Mouse (Mus musculus): ENCODE measurements at regions not wholly inside any gene's neighbourhood (a gene's known extent, or its start where the extent isn't known, plus 50 kb on each side); places are given as distances from the start of the nearest gene placed in this dataset.

- no peak for TF ChIP-seq CTCF (IDR thresholded peaks at IDR 0.05; ENCODE audit: borderline replicate concordance, extremely low read depth, insufficient read depth, insufficient read length)
- TF ChIP-seq POLR2A (IDR thresholded peaks at IDR 0.05; ENCODE audit: borderline replicate concordance, extremely low read depth, insufficient read depth, insufficient read length, poor library complexity, severe bottlenecking), result no peak
- no peak for DNase-seq (ENCODE audit: low read depth)
These were observed 129.6 kb downstream of the Rap2a start for GRCm38 (mm10) chr14:120607801-120608200.

GRCm38 (mm10) chr14:120611311-120611710, 133.1 kb downstream of the Rap2a start:
- TF ChIP-seq CTCF (IDR thresholded peaks at IDR 0.05; ENCODE audit: borderline replicate concordance, extremely low read depth, insufficient read depth, insufficient read length) (no peak), POLR2A (IDR thresholded peaks at IDR 0.05; ENCODE audit: borderline replicate concordance, extremely low read depth, insufficient read depth, insufficient read length, poor library complexity, severe bottlenecking) (no peak)
- no peak for DNase-seq (ENCODE audit: low read depth)

GRCm38 (mm10) chr14:120626223-120626935, 148.1 kb downstream of the Rap2a start:
- TF ChIP-seq CTCF (IDR thresholded peaks at IDR 0.05; ENCODE audit: borderline replicate concordance, extremely low read depth, insufficient read depth, insufficient read length) (no peak), POLR2A (IDR thresholded peaks at IDR 0.05; ENCODE audit: borderline replicate concordance, extremely low read depth, insufficient read depth, insufficient read length, poor library complexity, severe bottlenecking) (no peak)
- peak; percentile 86 for DNase-seq (ENCODE audit: low read depth)

- TF ChIP-seq POLR2A (IDR thresholded peaks at IDR 0.05; ENCODE audit: borderline replicate concordance, extremely low read depth, insufficient read depth, insufficient read length, poor library complexity, severe bottlenecking), result no peak
- no peak for TF ChIP-seq CTCF (IDR thresholded peaks at IDR 0.05; ENCODE audit: borderline replicate concordance, extremely low read depth, insufficient read depth, insufficient read length)
- no peak for DNase-seq (ENCODE audit: low read depth)
These were observed 148.7 kb downstream of the Rap2a start for GRCm38 (mm10) chr14:120626936-120627277.

- peak; percentile 26 for DNase-seq (ENCODE audit: low read depth)
- TF ChIP-seq CTCF (IDR thresholded peaks at IDR 0.05; ENCODE audit: borderline replicate concordance, extremely low read depth, insufficient read depth, insufficient read length), result no peak
- no peak for TF ChIP-seq POLR2A (IDR thresholded peaks at IDR 0.05; ENCODE audit: borderline replicate concordance, extremely low read depth, insufficient read depth, insufficient read length, poor library complexity, severe bottlenecking)
These were observed 154.5 kb downstream of the Rap2a start for GRCm38 (mm10) chr14:120632771-120633170.

GRCm38 (mm10) chr14:120636726-120637400, 158.6 kb downstream of the Rap2a start:
- DNase-seq (ENCODE audit: low read depth), result no peak
- TF ChIP-seq POLR2A (IDR thresholded peaks at IDR 0.05; ENCODE audit: borderline replicate concordance, extremely low read depth, insufficient read depth, insufficient read length, poor library complexity, severe bottlenecking), result no peak
- TF ChIP-seq CTCF (IDR thresholded peaks at IDR 0.05; ENCODE audit: borderline replicate concordance, extremely low read depth, insufficient read depth, insufficient read length), result no peak

- DNase-seq (ENCODE audit: low read depth), result no peak
- TF ChIP-seq CTCF (IDR thresholded peaks at IDR 0.05; ENCODE audit: borderline replicate concordance, extremely low read depth, insufficient read depth, insufficient read length) (no peak), POLR2A (IDR thresholded peaks at IDR 0.05; ENCODE audit: borderline replicate concordance, extremely low read depth, insufficient read depth, insufficient read length, poor library complexity, severe bottlenecking) (no peak)
These were observed 159.4 kb downstream of the Rap2a start for GRCm38 (mm10) chr14:120637486-120638125.

GRCm38 (mm10) chr14:120642591-120642990, 164.3 kb downstream of the Rap2a start:
- no peak for TF ChIP-seq POLR2A (IDR thresholded peaks at IDR 0.05; ENCODE audit: borderline replicate concordance, extremely low read depth, insufficient read depth, insufficient read length, poor library complexity, severe bottlenecking)
- TF ChIP-seq CTCF (IDR thresholded peaks at IDR 0.05; ENCODE audit: borderline replicate concordance, extremely low read depth, insufficient read depth, insufficient read length), result no peak

GRCm38 (mm10) chr14:120652034-120652433, 173.8 kb downstream of the Rap2a start:
- no peak for TF ChIP-seq CTCF (IDR thresholded peaks at IDR 0.05; ENCODE audit: borderline replicate concordance, extremely low read depth, insufficient read depth, insufficient read length)
- no peak for DNase-seq (ENCODE audit: low read depth)

More at GRCm38 (mm10) chr14:120642591-120642990, 164.3 kb downstream of the Rap2a start:
- DNase-seq (ENCODE audit: low read depth), result no peak

GRCm38 (mm10) chr14:120660321-120660781, 182.1 kb downstream of the Rap2a start:
- peak; percentile 14 for DNase-seq (ENCODE audit: low read depth)
- TF ChIP-seq POLR2A (IDR thresholded peaks at IDR 0.05; ENCODE audit: borderline replicate concordance, extremely low read depth, insufficient read depth, insufficient read length, poor library complexity, severe bottlenecking), result no peak
- peak; percentile 31; the same call in 1 of the 2 replicates for TF ChIP-seq CTCF (IDR thresholded peaks at IDR 0.05; ENCODE audit: borderline replicate concordance, extremely low read depth, insufficient read depth, insufficient read length)

- DNase-seq (ENCODE audit: low read depth), result no peak
- no peak for TF ChIP-seq CTCF (IDR thresholded peaks at IDR 0.05; ENCODE audit: borderline replicate concordance, extremely low read depth, insufficient read depth, insufficient read length)
- TF ChIP-seq POLR2A (IDR thresholded peaks at IDR 0.05; ENCODE audit: borderline replicate concordance, extremely low read depth, insufficient read depth, insufficient read length, poor library complexity, severe bottlenecking), result no peak
These were observed 182.9 kb downstream of the Rap2a start for GRCm38 (mm10) chr14:120661111-120661510.

Data from brain, embryonic 14.5 days (tissue).